Mouse (Mus musculus): ENCODE measurements around the gene Anapc15. TPM values are rescaled to one million over a fixed set of nuclear protein-coding genes. Genes with fewer than 3 reads are reported as not detected.
A peak's percentile ranks its signal among the peaks of the same experiment; 100 is the strongest.
"Not testable (repeated sequence)": the region's sequence is repeated elsewhere in the genome, so short reads cannot be mapped to it uniquely, and the experiment has no call there.

The Anapc15 gene
- polyA plus RNA-seq, 1 experiment: 39.2 TPM

GRCm38 (mm10) chr7:101901969-101902368, 38.5 kb downstream of the Anapc15 start:
- Histone ChIP-seq H3K27ac (replicated peaks; ENCODE audit: low read depth, low read length) (no peak overlapping the region), H3K4me3 (ENCODE audit: insufficient read depth, low read depth, low read length) (no peak overlapping the region), H3K4me1 (ENCODE audit: control insufficient read depth, insufficient read depth, insufficient read length, low read length) (peaks cover 7% of the 10 kb centered on the region; the same call in 1 of the 2 replicates)

- no peak overlapping the region for H3K27ac ChIP-seq (replicated peaks; ENCODE audit: low read depth, low read length)
- H3K4me1 ChIP-seq (ENCODE audit: control insufficient read depth, insufficient read depth, insufficient read length, low read length): peaks cover 3% of the 10 kb centered on the region; the same call in 1 of the 2 replicates
- no peak overlapping the region for H3K4me3 ChIP-seq (ENCODE audit: insufficient read depth, low read depth, low read length)
These were observed 39.3 kb downstream of the Anapc15 start for GRCm38 (mm10) chr7:101902846-101903245.

GRCm38 (mm10) chr7:101905561-101906286, 42.2 kb downstream of the Anapc15 start, which contains the start of gene Lamtor1:
Lamtor1 (plus strand) TSS chr7:101905904.
- Histone ChIP-seq H3K4me3 (ENCODE audit: insufficient read depth, low read depth, low read length) (peak within 1 kb of the TSS; percentile 86), H3K27ac (replicated peaks; ENCODE audit: low read depth, low read length) (peak within 1 kb of the TSS; percentile 97), H3K4me1 (ENCODE audit: control insufficient read depth, insufficient read depth, insufficient read length, low read length) (peaks cover 20% of the 10 kb centered on the region)

GRCm38 (mm10) chr7:101906287-101906681, 42.8 kb downstream of the Anapc15 start, which contains the start of gene Tomt:
Tomt (minus strand) TSS chr7:101906359.
- Histone ChIP-seq H3K4me1 (ENCODE audit: control insufficient read depth, insufficient read depth, insufficient read length, low read length) (peaks cover 20% of the 10 kb centered on the region), H3K4me3 (ENCODE audit: insufficient read depth, low read depth, low read length) (peak within 1 kb of the TSS; percentile 86), H3K27ac (replicated peaks; ENCODE audit: low read depth, low read length) (peak within 1 kb of the TSS; percentile 97)

GRCm38 (mm10) chr7:101906696-101907095, 43.2 kb downstream of the Anapc15 start:
- peaks cover 20% of the 10 kb centered on the region for H3K4me1 ChIP-seq (ENCODE audit: control insufficient read depth, insufficient read depth, insufficient read length, low read length)
- H3K4me3 ChIP-seq (ENCODE audit: insufficient read depth, low read depth, low read length): peak overlapping the region; percentile 86
- H3K27ac ChIP-seq (replicated peaks; ENCODE audit: low read depth, low read length): peak overlapping the region; percentile 97

GRCm38 (mm10) chr7:101908367-101908766, 44.9 kb downstream of the Anapc15 start:
- H3K4me3 ChIP-seq (ENCODE audit: insufficient read depth, low read depth, low read length): peak overlapping the region; percentile 12; the same call in 1 of the 2 replicates
- H3K27ac ChIP-seq (replicated peaks; ENCODE audit: low read depth, low read length): peak overlapping the region; percentile 78
- peaks cover 20% of the 10 kb centered on the region for H3K4me1 ChIP-seq (ENCODE audit: control insufficient read depth, insufficient read depth, insufficient read length, low read length)

- H3K4me1 ChIP-seq (ENCODE audit: control insufficient read depth, insufficient read depth, insufficient read length, low read length): peaks cover 20% of the 10 kb centered on the region
- peak overlapping the region; percentile 78; the same call in 1 of the 2 replicates for H3K27ac ChIP-seq (replicated peaks; ENCODE audit: low read depth, low read length)
- no peak overlapping the region for H3K4me3 ChIP-seq (ENCODE audit: insufficient read depth, low read depth, low read length)
These were observed 46.6 kb downstream of the Anapc15 start for GRCm38 (mm10) chr7:101910138-101910537.

- peaks cover 17% of the 10 kb centered on the region for H3K4me1 ChIP-seq (ENCODE audit: control insufficient read depth, insufficient read depth, insufficient read length, low read length)
- H3K27ac ChIP-seq (replicated peaks; ENCODE audit: low read depth, low read length): no peak overlapping the region
- no peak overlapping the region for H3K4me3 ChIP-seq (ENCODE audit: insufficient read depth, low read depth, low read length)
These were observed 48.5 kb downstream of the Anapc15 start for GRCm38 (mm10) chr7:101911982-101912381.

- Histone ChIP-seq H3K4me3 (ENCODE audit: insufficient read depth, low read depth, low read length) (no peak overlapping the region), H3K4me1 (ENCODE audit: control insufficient read depth, insufficient read depth, insufficient read length, low read length) (no peaks in the 10 kb centered on the region), H3K27ac (replicated peaks; ENCODE audit: low read depth, low read length) (no peak overlapping the region)
These were observed 54.6 kb downstream of the Anapc15 start for GRCm38 (mm10) chr7:101918071-101918470.

GRCm38 (mm10) chr7:101925892-101926291, 62.4 kb downstream of the Anapc15 start:
- H3K4me1 ChIP-seq (ENCODE audit: control insufficient read depth, insufficient read depth, insufficient read length, low read length): not testable (repeated sequence)

GRCm38 (mm10) chr7:101928093-101928492, 64.6 kb downstream of the Anapc15 start:
- peaks cover 3% of the 10 kb centered on the region for H3K4me1 ChIP-seq (ENCODE audit: control insufficient read depth, insufficient read depth, insufficient read length, low read length)
- H3K27ac ChIP-seq (replicated peaks; ENCODE audit: low read depth, low read length): peak overlapping the region; percentile 88
- H3K4me3 ChIP-seq (ENCODE audit: insufficient read depth, low read depth, low read length): no peak overlapping the region

More at GRCm38 (mm10) chr7:101925892-101926291, 62.4 kb downstream of the Anapc15 start:
- not testable (repeated sequence) for H3K27ac ChIP-seq (replicated peaks; ENCODE audit: low read depth, low read length); H3K4me3 ChIP-seq (ENCODE audit: insufficient read depth, low read depth, low read length)

GRCm38 (mm10) chr7:101932551-101932950, 69.0 kb downstream of the Anapc15 start:
- H3K4me3 ChIP-seq (ENCODE audit: insufficient read depth, low read depth, low read length): no peak overlapping the region
- no peak overlapping the region for H3K27ac ChIP-seq (replicated peaks; ENCODE audit: low read depth, low read length)
- peaks cover 6% of the 10 kb centered on the region; the same call in 1 of the 2 replicates for H3K4me1 ChIP-seq (ENCODE audit: control insufficient read depth, insufficient read depth, insufficient read length, low read length)

- Histone ChIP-seq H3K4me1 (ENCODE audit: control insufficient read depth, insufficient read depth, insufficient read length, low read length) (peaks cover 5% of the 10 kb centered on the region; the same call in 1 of the 2 replicates), H3K4me3 (ENCODE audit: insufficient read depth, low read depth, low read length) (peak overlapping the region; percentile 85), H3K27ac (replicated peaks; ENCODE audit: low read depth, low read length) (peak overlapping the region; percentile 80)
These were observed 69.8 kb downstream of the Anapc15 start for GRCm38 (mm10) chr7:101933300-101933699.

- Histone ChIP-seq H3K27ac (replicated peaks; ENCODE audit: low read depth, low read length) (peak within 1 kb of the TSS; percentile 80), H3K4me1 (ENCODE audit: control insufficient read depth, insufficient read depth, insufficient read length, low read length) (peaks cover 4% of the 10 kb centered on the region; the same call in 1 of the 2 replicates), H3K4me3 (ENCODE audit: insufficient read depth, low read depth, low read length) (peak within 1 kb of the TSS; percentile 85)
These were observed 70.3 kb downstream of the Anapc15 start, which contains the start of the genes Lrrc51 and Numa1 for GRCm38 (mm10) chr7:101933751-101934240. Lrrc51 (minus strand) TSS chr7:101933895. Numa1 (plus strand) TSS chr7:101934111.

- Histone ChIP-seq H3K4me1 (ENCODE audit: control insufficient read depth, insufficient read depth, insufficient read length, low read length) (peaks cover 4% of the 10 kb centered on the region; the same call in 1 of the 2 replicates), H3K27ac (replicated peaks; ENCODE audit: low read depth, low read length) (no peak overlapping the region), H3K4me3 (ENCODE audit: insufficient read depth, low read depth, low read length) (no peak overlapping the region)
These were observed 72.4 kb downstream of the Anapc15 start for GRCm38 (mm10) chr7:101935957-101936356.
